In genomic region chr5:89229606-89230005, GRCm38 (mm10) we compare ENCODE assay signal across 21 mouse cellular contexts.
DNase-seq lines count a peak whose midpoint lies in the region; ATAC-seq lines count a peak whose summit lies in the region.
"Had no signal": no experiment of that assay in that cellular context is flagged by ENCODE, and none has a peak within 500 bp of the region (broad histone marks: within the 10 kb centered on the region; RNA-seq: fewer than 3 reads in every experiment).

No protein-coding gene starts in this region.

- H3K9ac ChIP-seq in hindbrain, embryonic 14.5 days = no peak overlapping the region
- no peak overlapping the region for H3K9ac ChIP-seq in hindbrain, embryonic 16.5 days (ENCODE audit: low read depth, low read length)
- no peak overlapping the region for H3K9ac ChIP-seq in intestine, embryonic 14.5 days (ENCODE audit: low read length)
- no peak overlapping the region for H3K9ac ChIP-seq in intestine, embryonic 15.5 days

- H3K27ac ChIP-seq in hindbrain, embryonic 14.5 days = no peak overlapping the region
- no peak overlapping the region for H3K27ac ChIP-seq in hindbrain, embryonic 16.5 days (ENCODE audit: low read depth, low read length)
- H3K27ac ChIP-seq in intestine, embryonic 14.5 days (ENCODE audit: low read depth) = no peak overlapping the region
- no peak overlapping the region for H3K27ac ChIP-seq in intestine, embryonic 15.5 days

- no peak overlapping the region for H3K4me3 ChIP-seq in hindbrain, embryonic 14.5 days (replicated peaks; ENCODE audit: low read length)
- H3K4me3 ChIP-seq in hindbrain, embryonic 16.5 days (ENCODE audit: low read length) = no peak overlapping the region
- no peak overlapping the region for H3K4me3 ChIP-seq in intestine, embryonic 14.5 days (ENCODE audit: low read depth, low read length)
- H3K4me3 ChIP-seq in intestine, embryonic 15.5 days (replicated peaks) = no peak overlapping the region

- H3K4me1 ChIP-seq in hindbrain, embryonic 14.5 days (replicated peaks; ENCODE audit: control insufficient read depth, insufficient read depth, low read length) = no peaks in the 10 kb centered on the region
- no peaks in the 10 kb centered on the region for H3K4me1 ChIP-seq in hindbrain, embryonic 16.5 days (ENCODE audit: control insufficient read depth, insufficient read depth, low read depth, low read length)
- no peaks in the 10 kb centered on the region for H3K4me1 ChIP-seq in intestine, embryonic 14.5 days (replicated peaks; ENCODE audit: control insufficient read depth, insufficient read depth, low read length)
- H3K4me1 ChIP-seq in intestine, embryonic 15.5 days (replicated peaks) = no peaks in the 10 kb centered on the region

- ATAC-seq in hindbrain, embryonic 14.5 days (ENCODE audit: low FRiP score) = peak; percentile 53; the same call in 1 of the 2 replicates
- no peak for ATAC-seq in hindbrain, embryonic 16.5 days
- 0 out of 2 replicates have a peak, but pooled peaks have one; percentile 55 for ATAC-seq in intestine, embryonic 14.5 days (replicated peaks; ENCODE audit: low FRiP score, low TSS enrichment, low read depth)
- no peak for ATAC-seq in intestine, embryonic 15.5 days
- ATAC-seq: activated CD4-positive, CD25-positive, alpha-beta regulatory T cell, adult 4 months; CD4-positive, CD25-positive, alpha-beta regulatory T cell, adult 4 months; Patski had no signal

- H3K9me3 ChIP-seq in hindbrain, embryonic 14.5 days (ENCODE audit: control insufficient read depth, low read length) = no peaks in the 10 kb centered on the region
- H3K9me3 ChIP-seq in hindbrain, embryonic 16.5 days (ENCODE audit: control insufficient read depth, low read length) = no peaks in the 10 kb centered on the region
- H3K9me3 ChIP-seq in intestine, embryonic 14.5 days (ENCODE audit: control insufficient read depth, low read length) = no peaks in the 10 kb centered on the region
- H3K9me3 ChIP-seq in intestine, embryonic 15.5 days = no peaks in the 10 kb centered on the region

- no peaks in the 10 kb centered on the region for H3K36me3 ChIP-seq in hindbrain, embryonic 14.5 days (replicated peaks; ENCODE audit: control insufficient read depth, insufficient read depth)
- no peaks in the 10 kb centered on the region for H3K36me3 ChIP-seq in hindbrain, embryonic 16.5 days (ENCODE audit: control insufficient read depth, insufficient read depth, low read length)
- H3K36me3 ChIP-seq in intestine, embryonic 14.5 days (ENCODE audit: control insufficient read depth, insufficient read depth, low read length) = no peaks in the 10 kb centered on the region
- H3K36me3 ChIP-seq in intestine, embryonic 15.5 days = no peaks in the 10 kb centered on the region
- H3K36me3 ChIP-seq: G1E had no signal

- H3K4me2 ChIP-seq in hindbrain, embryonic 14.5 days (replicated peaks) = no peak overlapping the region
- no peak overlapping the region for H3K4me2 ChIP-seq in hindbrain, embryonic 16.5 days (ENCODE audit: low read length)
- H3K4me2 ChIP-seq in intestine, embryonic 14.5 days (ENCODE audit: low read length) = no peak overlapping the region
- no peak overlapping the region for H3K4me2 ChIP-seq in intestine, embryonic 15.5 days (replicated peaks)

- peak; percentile 29 for DNase-seq in heart, adult 11 months
- no peak for DNase-seq in heart, adult 9 months (ENCODE audit: low spot score in 2 of 2)
- no peak for DNase-seq in hindbrain, embryonic 14.5 days (ENCODE audit: low spot score)
- no peak for DNase-seq in intestine, embryonic 14.5 days (ENCODE audit: low spot score)
- DNase-seq: adrenal gland, adult 2 months; adrenal gland, adult 8-10 months; adrenal gland, postnatal 10 days; adrenal gland, postnatal 14 days; adrenal gland, postnatal 25 days; adrenal gland, postnatal 36 days; B cell, adult 2 months; cerebellum, adult 11 months; cerebellum, adult 11-12 months; cerebellum, adult 18-20 months had no signal

- WGBS in hindbrain, embryonic 14.5 days = 83% methylated on average over 5 of the region's 5 CpGs
- 84% methylated on average over 5 of the region's 5 CpGs for WGBS in hindbrain, embryonic 16.5 days
- WGBS in intestine, embryonic 14.5 days = 54% methylated on average over 5 of the region's 5 CpGs
- WGBS in intestine, embryonic 15.5 days = 54% methylated on average over 5 of the region's 5 CpGs

- H3K27me3 ChIP-seq in hindbrain, embryonic 14.5 days (ENCODE audit: control insufficient read depth, insufficient read depth, low read length) = no peaks in the 10 kb centered on the region
- no peaks in the 10 kb centered on the region for H3K27me3 ChIP-seq in hindbrain, embryonic 16.5 days (replicated peaks; ENCODE audit: control insufficient read depth, insufficient read depth, low read length)
- no peaks in the 10 kb centered on the region for H3K27me3 ChIP-seq in intestine, embryonic 14.5 days (replicated peaks; ENCODE audit: control insufficient read depth, insufficient read depth, low read length)
- H3K27me3 ChIP-seq in intestine, embryonic 15.5 days (replicated peaks) = no peaks in the 10 kb centered on the region
- H3K27me3 ChIP-seq: CH12.LX, Patski had no signal

Comparison
In these comparisons a context has a peak if more than half of its experiments do, and no peak if none do; other contexts are left out.
1. ATAC-seq: peak in hindbrain, embryonic 14.5 days (single experiment) and intestine, embryonic 14.5 days (single experiment); none in hindbrain, embryonic 16.5 days (single experiment) and intestine, embryonic 15.5 days (single experiment).